Mouse (Mus musculus) embryonic facial prominence, embryonic 15.5 days (tissue): ENCODE data around the gene Traf3ip2. TPM values are rescaled to one million over a fixed set of nuclear protein-coding genes. Genes with fewer than 3 reads are reported as not detected.
A peak's percentile ranks its signal among the peaks of the same experiment; 100 is the strongest.

Experiments
- ATAC-seq: fragments of 200-750 bp; cut with Nextera tagmentation; 2 replicates; pipeline ENCODE4 v1.8.0; 2017; ENCODE audit warnings: low read depth, moderate TSS enrichment; ENCODE audit not compliant: insufficient number of reproducible peaks, low FRiP score, low TSS enrichment
- H3K27ac ChIP-seq: fragments of 300-500 bp; sonication (generic); replicated peaks from 2 replicates; pipeline ENCODE4 v1.5.1; 2015; ENCODE audit warnings: mild to moderate bottlenecking, inconsistent platforms
- H3K27me3 ChIP-seq: fragments of 300-500 bp; sonication (generic); 2 replicates; pipeline ENCODE4 v1.6.1; 2015; ENCODE audit warnings: inconsistent platforms
- H3K36me3 ChIP-seq: fragments of 300-500 bp; sonication (generic); 2 replicates; pipeline ENCODE4 v1.6.1; 2015; ENCODE audit warnings: mild to moderate bottlenecking, inconsistent platforms
- H3K4me1 ChIP-seq: fragments of 300-500 bp; sonication (generic); 2 replicates; pipeline ENCODE4 v1.6.1; 2015; ENCODE audit warnings: inconsistent platforms
- H3K4me2 ChIP-seq: fragments of 300-500 bp; sonication (generic); replicated peaks from 2 replicates; pipeline ENCODE4 v1.6.1; 2015; ENCODE audit warnings: mild to moderate bottlenecking, inconsistent platforms
- H3K4me3 ChIP-seq: fragments of 300-500 bp; sonication (generic); replicated peaks from 2 replicates; pipeline ENCODE4 v1.5.1; 2015; ENCODE audit warnings: mild to moderate bottlenecking, inconsistent platforms
- H3K9ac ChIP-seq: fragments of 300-500 bp; sonication (generic); 2 replicates; pipeline ENCODE4 v1.6.1; 2015; ENCODE audit warnings: inconsistent platforms
- H3K9me3 ChIP-seq: fragments of 300-500 bp; sonication (generic); replicated peaks from 2 replicates; pipeline ENCODE4 v1.6.1; 2016; ENCODE audit warnings: inconsistent platforms
- WGBS: fragments of 180-500 bp; shearing (Covaris S2); methylation state at CpG from one replicate; pipeline ENCODE4 v1.1.7; 2015; 5-methylcytosine and 5-hydroxymethylcytosine counted together
- polyA plus RNA-seq: library from polyadenylated mRNA; unstranded; fragments of >200 nt; fragmentation: Nextera tagmentation; extraction: Ambion mirVana; gene quantifications from 2 replicates; pipeline ENCODE4 v1.2.1, GENCODE M21; 2015

Traf3ip2 gene
- polyA plus RNA-seq, 1 experiment from 2014 or later: 22.2 TPM

GRCm38 (mm10) chr10:39633379-39633778 is 20.6 kb downstream of the Traf3ip2 start:
- no peak overlapping the region for H3K4me2 ChIP-seq
- WGBS: 66% methylated on average over 6 of the region's 6 CpGs
- H3K36me3 ChIP-seq: peaks cover 10% of the 10 kb centered on the region; the same call in 1 of the 2 replicates
- no peak for ATAC-seq
- H3K27ac ChIP-seq: 0 out of 2 replicates have a peak overlapping the region, but pooled peaks have one; percentile 4
- H3K9me3 ChIP-seq: no peaks in the 10 kb centered on the region
- H3K27me3 ChIP-seq: no peaks in the 10 kb centered on the region
- H3K4me1 ChIP-seq: peaks cover 23% of the 10 kb centered on the region
- no peak overlapping the region for H3K4me3 ChIP-seq
- no peak overlapping the region for H3K9ac ChIP-seq

- Histone ChIP-seq H3K9ac (no peak overlapping the region), H3K36me3 (peaks cover 10% of the 10 kb centered on the region; the same call in 1 of the 2 replicates), H3K9me3 (no peaks in the 10 kb centered on the region), H3K27me3 (no peaks in the 10 kb centered on the region), H3K4me3 (no peak overlapping the region), H3K4me1 (peaks cover 23% of the 10 kb centered on the region), H3K27ac (0 out of 2 replicates have a peak overlapping the region, but pooled peaks have one; percentile 22), H3K4me2 (no peak overlapping the region)
- ATAC-seq: no peak
- WGBS: 83% methylated on average over 13 of the region's 13 CpGs
Observed at GRCm38 (mm10) chr10:39634423-39635101, 21.8 kb downstream of the Traf3ip2 start.

GRCm38 (mm10) chr10:39638862-39639261 is 26.1 kb downstream of the Traf3ip2 start:
- no peaks in the 10 kb centered on the region for H3K9me3 ChIP-seq
- peak overlapping the region; percentile 75 for H3K27ac ChIP-seq
- no peak overlapping the region for H3K4me2 ChIP-seq
- no peak for ATAC-seq
- H3K27me3 ChIP-seq: no peaks in the 10 kb centered on the region
- peaks cover 19% of the 10 kb centered on the region for H3K4me1 ChIP-seq
- WGBS: 39% methylated on average over 3 of the region's 3 CpGs
- H3K9ac ChIP-seq: no peak overlapping the region
- peaks cover 14% of the 10 kb centered on the region for H3K36me3 ChIP-seq
- H3K4me3 ChIP-seq: no peak overlapping the region

- WGBS: 74% methylated on average over 5 of the region's 5 CpGs
- H3K4me1 ChIP-seq: peaks cover 19% of the 10 kb centered on the region
- no peak overlapping the region for H3K4me2 ChIP-seq
- H3K4me3 ChIP-seq: no peak overlapping the region
- peak overlapping the region; percentile 75 for H3K27ac ChIP-seq
- no peaks in the 10 kb centered on the region for H3K9me3 ChIP-seq
- H3K9ac ChIP-seq: no peak overlapping the region
- H3K27me3 ChIP-seq: no peaks in the 10 kb centered on the region
- H3K36me3 ChIP-seq: peaks cover 10% of the 10 kb centered on the region
- no peak for ATAC-seq
Observed at GRCm38 (mm10) chr10:39639783-39640182, 27.0 kb downstream of the Traf3ip2 start.

GRCm38 (mm10) chr10:39640817-39641226 is 28.1 kb downstream of the Traf3ip2 start:
- H3K27ac ChIP-seq: peak overlapping the region; percentile 18; the same call in 1 of the 2 replicates
- H3K4me3 ChIP-seq: no peak overlapping the region
- ATAC-seq: peak; percentile 60; the same call in 1 of the 2 replicates
- no peak overlapping the region for H3K4me2 ChIP-seq
- H3K27me3 ChIP-seq: no peaks in the 10 kb centered on the region
- no peak overlapping the region for H3K9ac ChIP-seq
- no peaks in the 10 kb centered on the region for H3K9me3 ChIP-seq
- H3K4me1 ChIP-seq: peaks cover 20% of the 10 kb centered on the region
- peaks cover 6% of the 10 kb centered on the region for H3K36me3 ChIP-seq
- 25% methylated on average over 4 of the region's 4 CpGs for WGBS

- WGBS: 27% methylated on average over 6 of the region's 6 CpGs
- H3K4me2 ChIP-seq: no peak overlapping the region
- no peak for ATAC-seq
- H3K27ac ChIP-seq: peak overlapping the region; percentile 53; the same call in 1 of the 2 replicates
- peaks cover 18% of the 10 kb centered on the region for H3K4me1 ChIP-seq
- H3K4me3 ChIP-seq: no peak overlapping the region
- H3K9me3 ChIP-seq: no peaks in the 10 kb centered on the region
- no peaks in the 10 kb centered on the region for H3K27me3 ChIP-seq
- no peak overlapping the region for H3K9ac ChIP-seq
- peaks cover 17% of the 10 kb centered on the region for H3K36me3 ChIP-seq
Observed at GRCm38 (mm10) chr10:39645789-39646628, 33.3 kb downstream of the Traf3ip2 start.

- Histone ChIP-seq H3K4me1 (peaks cover 17% of the 10 kb centered on the region), H3K9me3 (no peaks in the 10 kb centered on the region), H3K36me3 (peaks cover 24% of the 10 kb centered on the region), H3K4me2 (no peak overlapping the region), H3K27ac (peak overlapping the region; percentile 53; the same call in 1 of the 2 replicates), H3K27me3 (no peaks in the 10 kb centered on the region), H3K9ac (no peak overlapping the region), H3K4me3 (no peak overlapping the region)
- WGBS: 23% methylated on average over 14 of the region's 14 CpGs
- no peak for ATAC-seq
Observed at GRCm38 (mm10) chr10:39646629-39647019, 33.9 kb downstream of the Traf3ip2 start.

GRCm38 (mm10) chr10:39647118-39647517 is 34.4 kb downstream of the Traf3ip2 start:
- Histone ChIP-seq H3K27me3 (no peaks in the 10 kb centered on the region), H3K4me1 (peaks cover 17% of the 10 kb centered on the region), H3K27ac (no peak overlapping the region), H3K9me3 (no peaks in the 10 kb centered on the region), H3K4me2 (no peak overlapping the region), H3K4me3 (no peak overlapping the region), H3K9ac (no peak overlapping the region), H3K36me3 (peaks cover 28% of the 10 kb centered on the region)
- no peak for ATAC-seq
- WGBS: 73% methylated on average over 1 of the region's 1 CpGs

GRCm38 (mm10) chr10:39648278-39648677 is 35.5 kb downstream of the Traf3ip2 start:
- Histone ChIP-seq H3K36me3 (peaks cover 24% of the 10 kb centered on the region), H3K27ac (no peak overlapping the region), H3K4me2 (no peak overlapping the region), H3K27me3 (no peaks in the 10 kb centered on the region), H3K4me3 (no peak overlapping the region), H3K9me3 (no peaks in the 10 kb centered on the region), H3K4me1 (peaks cover 17% of the 10 kb centered on the region), H3K9ac (no peak overlapping the region)
- no peak for ATAC-seq
- 87% methylated on average over 3 of the region's 3 CpGs for WGBS

- no peak for ATAC-seq
- no peaks in the 10 kb centered on the region for H3K9me3 ChIP-seq
- no peak overlapping the region for H3K4me2 ChIP-seq
- H3K27me3 ChIP-seq: no peaks in the 10 kb centered on the region
- 93% methylated on average over 3 of the region's 3 CpGs for WGBS
- H3K27ac ChIP-seq: no peak overlapping the region
- no peak overlapping the region for H3K4me3 ChIP-seq
- no peak overlapping the region for H3K9ac ChIP-seq
- peaks cover 24% of the 10 kb centered on the region for H3K36me3 ChIP-seq
- H3K4me1 ChIP-seq: peaks cover 27% of the 10 kb centered on the region
Observed at GRCm38 (mm10) chr10:39649550-39649949, 36.8 kb downstream of the Traf3ip2 start.

- Histone ChIP-seq H3K4me1 (peaks cover 27% of the 10 kb centered on the region), H3K4me3 (no peak overlapping the region), H3K4me2 (no peak overlapping the region), H3K27me3 (no peaks in the 10 kb centered on the region), H3K9me3 (no peaks in the 10 kb centered on the region), H3K36me3 (peaks cover 24% of the 10 kb centered on the region), H3K9ac (no peak overlapping the region), H3K27ac (no peak overlapping the region)
- no peak for ATAC-seq
- WGBS: 91% methylated on average over 3 of the region's 3 CpGs
Observed at GRCm38 (mm10) chr10:39650316-39650715, 37.6 kb downstream of the Traf3ip2 start.
